Mouse (Mus musculus) kidney, postnatal 4 days (tissue): ENCODE results near the gene Pgrmc1.

Source experiments
- DNase-seq, 2 experiments: peaks; one replicate each; pipeline ENCODE4 v3.0.0; 2021; ENCODE audit warnings: mixed read lengths in 2 of 2

Pgrmc1 gene

DNA sequence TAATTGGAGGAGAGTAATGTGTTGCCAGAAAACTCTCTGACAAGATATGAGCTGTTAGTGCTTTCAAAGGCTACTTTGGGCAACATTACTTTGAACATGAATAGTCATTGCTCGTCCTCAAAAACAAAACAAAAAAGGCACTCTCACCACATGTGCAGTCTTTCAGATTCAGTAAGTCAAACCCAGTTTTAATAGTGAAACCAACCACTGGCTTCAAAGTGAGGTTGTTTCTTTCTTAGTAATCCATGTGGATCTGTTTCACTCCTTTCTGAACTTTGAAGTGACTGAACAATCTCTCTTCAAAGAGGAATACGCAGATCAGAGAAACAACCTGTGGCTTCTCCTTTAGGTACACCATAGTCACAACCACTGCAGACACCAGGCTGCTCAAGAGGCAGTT lies 11.1 kb downstream of the Pgrmc1 start:
- DNase-seq = no peak

DNA sequence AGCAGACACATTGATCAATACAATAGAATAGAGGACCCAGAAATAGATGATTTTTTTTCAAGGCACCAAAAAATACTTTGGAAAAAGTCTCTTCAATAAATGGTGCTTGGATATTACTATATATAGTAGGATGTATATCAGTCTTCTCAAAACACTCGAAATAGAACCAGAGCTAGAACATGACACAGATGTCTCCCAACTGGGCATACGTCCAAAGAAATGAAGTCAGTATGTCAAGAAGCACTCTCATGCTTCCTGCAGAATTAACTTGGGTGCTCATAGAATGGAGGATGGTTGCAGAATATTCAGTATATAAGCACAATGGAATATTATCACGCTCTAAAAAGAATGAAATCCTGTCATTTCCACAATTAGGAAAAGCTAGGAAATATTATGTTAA lies 30.1 kb downstream of the Pgrmc1 start:
- no peak for DNase-seq

DNA sequence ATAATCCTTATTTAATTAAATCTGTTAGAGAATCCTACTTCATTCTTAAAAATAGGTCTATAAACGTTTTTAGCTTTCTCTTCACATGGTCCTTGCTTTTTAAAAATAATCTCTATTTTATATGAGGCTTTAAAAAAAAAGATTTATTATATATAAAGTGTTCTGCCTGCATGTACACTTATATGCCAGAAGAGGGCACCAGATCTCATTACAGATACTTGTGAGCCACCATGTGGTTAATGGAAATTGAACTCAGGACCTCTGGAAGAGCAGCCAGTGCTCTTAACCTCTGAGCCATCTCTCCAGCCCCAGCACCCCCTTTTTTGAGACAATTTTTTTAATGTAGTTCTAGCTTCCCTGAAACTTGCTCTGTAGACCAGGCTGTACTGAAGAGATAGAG lies 32.8 kb downstream of the Pgrmc1 start:
- no peak for DNase-seq

DNA sequence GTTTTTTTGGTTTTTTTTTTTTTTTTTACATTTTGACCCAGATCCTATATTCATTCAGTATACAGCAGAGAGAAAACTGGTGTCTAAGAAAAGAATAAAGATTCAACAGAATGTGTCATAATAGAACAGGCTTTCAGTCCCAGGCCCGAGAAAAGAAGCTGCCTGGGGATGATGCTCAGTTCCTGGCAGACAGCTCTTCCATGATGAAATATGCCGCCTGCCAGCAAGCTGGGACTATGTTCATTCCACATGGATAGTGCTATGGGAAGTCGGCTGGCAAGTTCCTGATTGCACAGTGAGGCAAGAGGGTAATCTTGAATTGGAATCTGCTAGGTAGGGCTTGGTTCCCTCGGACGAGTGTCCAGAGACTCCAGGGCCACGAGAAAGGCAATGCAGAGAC lies 42.0 kb downstream of the Pgrmc1 start:
- no peak for DNase-seq

DNA sequence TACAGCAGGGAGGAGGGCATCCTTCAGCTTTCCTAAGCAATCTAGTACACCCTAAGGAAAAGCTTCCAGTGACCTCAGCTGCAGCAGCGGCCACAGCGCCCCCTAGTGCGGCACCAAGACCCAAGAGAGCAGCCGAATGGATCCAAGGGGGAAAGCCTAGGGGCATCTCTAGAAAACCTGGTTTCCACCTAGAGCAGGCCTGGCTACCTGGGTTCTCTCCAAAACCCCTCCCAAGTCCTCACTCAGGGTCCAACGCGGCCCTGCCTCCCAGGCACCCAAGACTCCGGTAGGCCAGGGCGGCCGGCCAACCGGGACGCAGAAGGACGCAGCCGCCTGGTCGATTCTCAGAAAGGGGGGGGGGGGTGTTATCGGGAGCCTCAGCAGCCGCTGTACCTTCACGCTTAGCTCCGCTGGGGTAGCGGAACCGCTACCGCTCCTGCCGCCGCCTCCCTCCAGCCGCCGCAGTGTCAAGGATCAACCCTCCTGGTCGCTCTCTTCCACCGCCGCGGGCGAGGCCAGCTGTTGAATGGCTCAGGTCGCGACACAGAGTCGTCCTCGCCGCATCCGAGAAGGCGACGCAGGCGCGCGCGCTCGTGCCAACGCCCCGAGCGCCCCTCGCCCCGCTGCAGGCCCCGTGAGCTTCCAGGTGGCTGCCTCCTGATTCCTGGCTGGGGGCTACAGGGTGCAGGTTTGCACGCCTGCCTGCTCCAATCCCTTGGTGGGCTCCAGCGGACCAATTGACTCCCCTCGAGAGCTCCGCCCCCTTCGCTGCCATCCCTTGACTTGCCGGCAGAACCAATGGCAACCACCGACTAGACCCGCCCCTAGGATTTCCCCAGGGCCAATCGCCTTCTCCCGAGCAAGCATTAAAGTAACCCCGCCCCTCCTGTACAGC lies 46.9 kb downstream of the Pgrmc1 start, which contains the start of gene Akap17b:
Akap17b (minus strand) TSS at position 739 of the 895 bp plus-strand sequence.
- peak; percentile 86 to 93 for DNase-seq
